Mouse (Mus musculus) midbrain, embryonic 13.5 days (tissue): ENCODE results near the gene Pex7. TPM values are rescaled to one million over a fixed set of nuclear protein-coding genes. Genes with fewer than 3 reads are reported as not detected.

Experiments
- ATAC-seq: fragments of 200-750 bp; cut with Nextera tagmentation; 2 replicates; pipeline ENCODE4 v1.8.0; 2017; ENCODE audit warnings: mild to moderate bottlenecking, moderate TSS enrichment, moderate library complexity
- H3K27ac ChIP-seq: fragments of 300-500 bp; sonication (generic); 2 replicates; pipeline ENCODE4 v1.5.1; 2015; ENCODE audit warnings: inconsistent platforms, mild to moderate bottlenecking, moderate library complexity
- H3K27me3 ChIP-seq: fragments of 300-500 bp; sonication (generic); 2 replicates; pipeline ENCODE4 v1.6.1; 2015; ENCODE audit warnings: mild to moderate bottlenecking, inconsistent platforms
- H3K36me3 ChIP-seq: fragments of 300-500 bp; sonication (generic); 2 replicates; pipeline ENCODE4 v1.6.1; 2015; ENCODE audit warnings: mild to moderate bottlenecking, inconsistent platforms
- H3K4me1 ChIP-seq: fragments of 300-500 bp; sonication (generic); replicated peaks from 2 replicates; pipeline ENCODE4 v1.6.1; 2015; ENCODE audit warnings: inconsistent platforms
- H3K4me2 ChIP-seq: fragments of 300-500 bp; sonication (generic); replicated peaks from 2 replicates; pipeline ENCODE4 v1.6.1; 2015; ENCODE audit warnings: moderate library complexity, mild to moderate bottlenecking, inconsistent platforms
- H3K4me3 ChIP-seq: fragments of 300-500 bp; sonication (generic); replicated peaks from 2 replicates; pipeline ENCODE4 v1.5.1; 2015; ENCODE audit warnings: mild to moderate bottlenecking, inconsistent platforms
- H3K9ac ChIP-seq: fragments of 300-500 bp; sonication (generic); replicated peaks from 2 replicates; pipeline ENCODE4 v1.6.1; 2015; ENCODE audit warnings: mild to moderate bottlenecking, inconsistent platforms
- H3K9me3 ChIP-seq: fragments of 300-500 bp; sonication (generic); 2 replicates; pipeline ENCODE4 v1.6.1; 2016; ENCODE audit warnings: mild to moderate bottlenecking, inconsistent platforms
- whole genome bisulfite sequencing: fragments of 180-500 bp; shearing (Covaris S2); methylation state at CpG from one replicate; pipeline ENCODE4 v1.1.7; 2015; 5-methylcytosine and 5-hydroxymethylcytosine counted together
- polyA plus RNA-seq: library from polyadenylated mRNA; unstranded; fragments of >200 nt; fragmentation: Nextera tagmentation; extraction: Ambion mirVana; gene quantifications from 2 replicates; pipeline ENCODE4 v1.2.1, GENCODE M21; 2015

Gene Pex7
- polyA plus RNA-seq, 1 experiment from 2014 or later, result 26.4 TPM

- no peaks in the 10 kb centered on the region for H3K4me1 ChIP-seq
- no peak for ATAC-seq
- H3K36me3 ChIP-seq, result peaks cover 3% of the 10 kb centered on the region; the same call in 1 of the 2 replicates
- H3K4me3 ChIP-seq, result no peak overlapping the region
- no peak overlapping the region for H3K9ac ChIP-seq
- 86% methylated on average over 6 of the region's 6 CpGs for WGBS
- no peak overlapping the region for H3K4me2 ChIP-seq
- H3K27me3 ChIP-seq, result no peaks in the 10 kb centered on the region
- H3K9me3 ChIP-seq, result no peaks in the 10 kb centered on the region
- no peak overlapping the region for H3K27ac ChIP-seq
Observed at GRCm38 (mm10) chr10:19893146-19893545, 14.3 kb downstream of the Pex7 start.

- 42% methylated on average over 3 of the region's 3 CpGs for WGBS
- ATAC-seq, result no peak
Observed at GRCm38 (mm10) chr10:19891686-19892085, 15.8 kb downstream of the Pex7 start.

GRCm38 (mm10) chr10:19889908-19890307, 17.6 kb downstream of the Pex7 start:
- Histone ChIP-seq H3K27me3 (no peaks in the 10 kb centered on the region), H3K4me1 (no peaks in the 10 kb centered on the region), H3K9me3 (no peaks in the 10 kb centered on the region), H3K9ac (no peak overlapping the region), H3K27ac (no peak overlapping the region), H3K36me3 (0 out of 2 replicates have a peak, but pooled peaks cover 3% of the 10 kb centered on the region), H3K4me3 (no peak overlapping the region), H3K4me2 (no peak overlapping the region)
- no peak for ATAC-seq
- WGBS, result 82% methylated on average over 3 of the region's 3 CpGs

More at GRCm38 (mm10) chr10:19891686-19892085, 15.8 kb downstream of the Pex7 start:
- Histone ChIP-seq H3K27ac (no peak overlapping the region), H3K4me2 (no peak overlapping the region), H3K4me1 (no peaks in the 10 kb centered on the region), H3K27me3 (no peaks in the 10 kb centered on the region), H3K9ac (no peak overlapping the region), H3K9me3 (no peaks in the 10 kb centered on the region), H3K4me3 (no peak overlapping the region), H3K36me3 (0 out of 2 replicates have a peak, but pooled peaks cover 3% of the 10 kb centered on the region)

- no peak overlapping the region for H3K4me3 ChIP-seq
- 94% methylated on average over 3 of the region's 3 CpGs for WGBS
Observed at GRCm38 (mm10) chr10:19886249-19886648, 21.2 kb downstream of the Pex7 start.

GRCm38 (mm10) chr10:19884409-19884808, 23.1 kb downstream of the Pex7 start:
- Histone ChIP-seq H3K27me3 (no peaks in the 10 kb centered on the region), H3K4me3 (no peak overlapping the region), H3K4me2 (no peak overlapping the region), H3K9me3 (no peaks in the 10 kb centered on the region), H3K4me1 (no peaks in the 10 kb centered on the region), H3K27ac (no peak overlapping the region), H3K9ac (no peak overlapping the region), H3K36me3 (0 out of 2 replicates have a peak, but pooled peaks cover 3% of the 10 kb centered on the region)
- WGBS, result 76% methylated on average over 4 of the region's 4 CpGs
- no peak for ATAC-seq

More at GRCm38 (mm10) chr10:19886249-19886648, 21.2 kb downstream of the Pex7 start:
- ATAC-seq, result no peak
- Histone ChIP-seq H3K36me3 (0 out of 2 replicates have a peak, but pooled peaks cover 3% of the 10 kb centered on the region), H3K9me3 (no peaks in the 10 kb centered on the region), H3K27me3 (no peaks in the 10 kb centered on the region), H3K4me2 (no peak overlapping the region), H3K4me1 (no peaks in the 10 kb centered on the region), H3K9ac (no peak overlapping the region), H3K27ac (no peak overlapping the region)

GRCm38 (mm10) chr10:19880437-19880836, 27.1 kb downstream of the Pex7 start:
- H3K4me1 ChIP-seq, result no peaks in the 10 kb centered on the region; the same call in 1 of the 2 replicates
- no peak overlapping the region for H3K4me3 ChIP-seq
- WGBS, result 65% methylated on average over 3 of the region's 3 CpGs
- ATAC-seq, result no peak
- no peak overlapping the region for H3K27ac ChIP-seq
- H3K4me2 ChIP-seq, result no peak overlapping the region
- H3K9me3 ChIP-seq, result no peaks in the 10 kb centered on the region
- H3K36me3 ChIP-seq, result no peaks in the 10 kb centered on the region
- H3K9ac ChIP-seq, result no peak overlapping the region
- no peaks in the 10 kb centered on the region for H3K27me3 ChIP-seq

GRCm38 (mm10) chr10:19879161-19879560, 28.3 kb downstream of the Pex7 start:
- no peaks in the 10 kb centered on the region for H3K36me3 ChIP-seq
- WGBS, result 74% methylated on average over 6 of the region's 6 CpGs
- no peak for ATAC-seq
- H3K9ac ChIP-seq, result no peak overlapping the region
- no peaks in the 10 kb centered on the region for H3K27me3 ChIP-seq
- no peak overlapping the region for H3K4me3 ChIP-seq
- H3K9me3 ChIP-seq, result no peaks in the 10 kb centered on the region
- H3K27ac ChIP-seq, result 0 out of 2 replicates have a peak overlapping the region, but pooled peaks have one; percentile 1
- H3K4me1 ChIP-seq, result no peaks in the 10 kb centered on the region; the same call in 1 of the 2 replicates
- H3K4me2 ChIP-seq, result no peak overlapping the region

GRCm38 (mm10) chr10:19877679-19878078, 29.8 kb downstream of the Pex7 start:
- Histone ChIP-seq H3K9me3 (no peaks in the 10 kb centered on the region), H3K4me1 (no peaks in the 10 kb centered on the region; the same call in 1 of the 2 replicates), H3K4me2 (no peak overlapping the region), H3K36me3 (no peaks in the 10 kb centered on the region), H3K4me3 (no peak overlapping the region), H3K9ac (no peak overlapping the region), H3K27me3 (no peaks in the 10 kb centered on the region), H3K27ac (no peak overlapping the region)
- no peak for ATAC-seq
- WGBS, result 78% methylated on average over 9 of the region's 9 CpGs

GRCm38 (mm10) chr10:19877257-19877656, 30.2 kb downstream of the Pex7 start:
- Histone ChIP-seq H3K9ac (no peak overlapping the region), H3K27ac (no peak overlapping the region), H3K4me1 (no peaks in the 10 kb centered on the region; the same call in 1 of the 2 replicates), H3K4me3 (no peak overlapping the region), H3K27me3 (no peaks in the 10 kb centered on the region), H3K9me3 (no peaks in the 10 kb centered on the region), H3K4me2 (no peak overlapping the region), H3K36me3 (no peaks in the 10 kb centered on the region)
- WGBS, result 86% methylated on average over 8 of the region's 8 CpGs
- ATAC-seq, result no peak

- Histone ChIP-seq H3K4me1 (no peaks in the 10 kb centered on the region; the same call in 1 of the 2 replicates), H3K9me3 (no peaks in the 10 kb centered on the region), H3K9ac (no peak overlapping the region), H3K27me3 (no peaks in the 10 kb centered on the region), H3K4me3 (no peak overlapping the region), H3K4me2 (no peak overlapping the region), H3K36me3 (no peaks in the 10 kb centered on the region), H3K27ac (0 out of 2 replicates have a peak overlapping the region, but pooled peaks have one; percentile 27)
- peak; percentile 68; the same call in 1 of the 2 replicates for ATAC-seq
- WGBS, result 52% methylated on average over 7 of the region's 7 CpGs
Observed at GRCm38 (mm10) chr10:19876669-19877068, 30.8 kb downstream of the Pex7 start.

GRCm38 (mm10) chr10:19875346-19875745, 32.1 kb downstream of the Pex7 start:
- Histone ChIP-seq H3K4me3 (no peak overlapping the region), H3K36me3 (no peaks in the 10 kb centered on the region), H3K4me1 (no peaks in the 10 kb centered on the region; the same call in 1 of the 2 replicates), H3K9me3 (no peaks in the 10 kb centered on the region), H3K4me2 (no peak overlapping the region), H3K27me3 (no peaks in the 10 kb centered on the region), H3K9ac (no peak overlapping the region), H3K27ac (no peak overlapping the region)
- no peak for ATAC-seq
- WGBS, result 91% methylated on average over 5 of the region's 5 CpGs

- H3K36me3 ChIP-seq, result no peaks in the 10 kb centered on the region
- H3K27ac ChIP-seq, result no peak overlapping the region
- H3K27me3 ChIP-seq, result peaks cover 36% of the 10 kb centered on the region
- peaks cover 14% of the 10 kb centered on the region for H3K4me1 ChIP-seq
- H3K9me3 ChIP-seq, result no peaks in the 10 kb centered on the region
- no peak overlapping the region for H3K9ac ChIP-seq
- no peak overlapping the region for H3K4me2 ChIP-seq
- no peak overlapping the region for H3K4me3 ChIP-seq
- no peak for ATAC-seq
- 93% methylated on average over 7 of the region's 7 CpGs for WGBS
Observed at GRCm38 (mm10) chr10:19855597-19856306, 51.7 kb downstream of the Pex7 start.
